Mouse (Mus musculus): ENCODE measurements around the gene Coro6. TPM values are rescaled to one million over a fixed set of nuclear protein-coding genes. Genes with fewer than 3 reads are reported as not detected.

The Coro6 gene
- polyA plus RNA-seq, 1 experiment from 2014 or later: 0.13 TPM

GRCm38 (mm10) chr11:77497851-77498250 is 35.6 kb downstream of the Coro6 start:
- Histone ChIP-seq H3K27ac (replicated peaks) (peak overlapping the region; percentile 22; the same call in 1 of the 2 replicates), H3K36me3 (peaks cover 32% of the 10 kb centered on the region), H3K27me3 (no peaks in the 10 kb centered on the region), H3K4me1 (peaks cover 56% of the 10 kb centered on the region), H3K9me3 (no peaks in the 10 kb centered on the region), H3K4me3 (no peak overlapping the region), H3K4me2 (replicated peaks) (no peak overlapping the region), H3K9ac (replicated peaks) (no peak overlapping the region)
- ATAC-seq (ENCODE audit: low FRiP score, low read depth): no peak
- WGBS: 18% methylated on average over 4 of the region's 4 CpGs

GRCm38 (mm10) chr11:77498261-77499139 is 36.3 kb downstream of the Coro6 start:
- H3K36me3 ChIP-seq: peaks cover 38% of the 10 kb centered on the region
- 67% methylated on average over 12 of the region's 12 CpGs for WGBS
- no peak overlapping the region for H3K4me2 ChIP-seq (replicated peaks)
- 0 out of 2 replicates have a peak overlapping the region, but pooled peaks have one; percentile 0 for H3K9ac ChIP-seq (replicated peaks)
- H3K4me3 ChIP-seq: no peak overlapping the region
- H3K27ac ChIP-seq (replicated peaks): peak overlapping the region; percentile 22; the same call in 1 of the 2 replicates
- H3K27me3 ChIP-seq: no peaks in the 10 kb centered on the region
- no peaks in the 10 kb centered on the region for H3K9me3 ChIP-seq
- no peak for ATAC-seq (ENCODE audit: low FRiP score, low read depth)
- peaks cover 56% of the 10 kb centered on the region for H3K4me1 ChIP-seq

GRCm38 (mm10) chr11:77499354-77499753 is 37.1 kb downstream of the Coro6 start:
- Histone ChIP-seq H3K36me3 (peaks cover 47% of the 10 kb centered on the region), H3K4me3 (no peak overlapping the region), H3K27me3 (no peaks in the 10 kb centered on the region), H3K4me2 (replicated peaks) (no peak overlapping the region), H3K4me1 (peaks cover 49% of the 10 kb centered on the region), H3K9ac (replicated peaks) (no peak overlapping the region), H3K27ac (replicated peaks) (no peak overlapping the region), H3K9me3 (no peaks in the 10 kb centered on the region)
- ATAC-seq (ENCODE audit: low FRiP score, low read depth): no peak
- WGBS: 92% methylated on average over 7 of the region's 7 CpGs

- H3K4me2 ChIP-seq (replicated peaks): no peak overlapping the region
- no peak overlapping the region for H3K9ac ChIP-seq (replicated peaks)
- H3K36me3 ChIP-seq: peaks cover 60% of the 10 kb centered on the region
- ATAC-seq (ENCODE audit: low FRiP score, low read depth): no peak
- H3K27me3 ChIP-seq: no peaks in the 10 kb centered on the region
- H3K9me3 ChIP-seq: no peaks in the 10 kb centered on the region
- peaks cover 36% of the 10 kb centered on the region for H3K4me1 ChIP-seq
- 84% methylated on average over 17 of the region's 17 CpGs for WGBS
- peak overlapping the region; percentile 40; the same call in 1 of the 2 replicates for H3K27ac ChIP-seq (replicated peaks)
- no peak overlapping the region for H3K4me3 ChIP-seq
Measured at GRCm38 (mm10) chr11:77500361-77501325, 38.4 kb downstream of the Coro6 start.

GRCm38 (mm10) chr11:77501392-77501791 is 39.2 kb downstream of the Coro6 start:
- H3K4me3 ChIP-seq: no peak overlapping the region
- no peak overlapping the region for H3K27ac ChIP-seq (replicated peaks)
- H3K36me3 ChIP-seq: peaks cover 67% of the 10 kb centered on the region
- ATAC-seq (ENCODE audit: low FRiP score, low read depth): no peak
- no peak overlapping the region for H3K4me2 ChIP-seq (replicated peaks)
- no peaks in the 10 kb centered on the region for H3K27me3 ChIP-seq
- H3K4me1 ChIP-seq: peaks cover 33% of the 10 kb centered on the region
- WGBS: 21% methylated on average over 5 of the region's 5 CpGs
- H3K9me3 ChIP-seq: no peaks in the 10 kb centered on the region
- H3K9ac ChIP-seq (replicated peaks): no peak overlapping the region

GRCm38 (mm10) chr11:77501971-77502370 is 39.8 kb downstream of the Coro6 start:
- no peak for ATAC-seq (ENCODE audit: low FRiP score, low read depth)
- Histone ChIP-seq H3K27ac (replicated peaks) (no peak overlapping the region), H3K9me3 (no peaks in the 10 kb centered on the region), H3K4me3 (no peak overlapping the region), H3K9ac (replicated peaks) (no peak overlapping the region), H3K4me1 (peaks cover 30% of the 10 kb centered on the region), H3K36me3 (peaks cover 73% of the 10 kb centered on the region), H3K4me2 (replicated peaks) (no peak overlapping the region), H3K27me3 (no peaks in the 10 kb centered on the region)
- WGBS: 93% methylated on average over 4 of the region's 4 CpGs

- Histone ChIP-seq H3K9me3 (no peaks in the 10 kb centered on the region), H3K4me1 (peaks cover 25% of the 10 kb centered on the region), H3K27ac (replicated peaks) (no peak overlapping the region), H3K4me2 (replicated peaks) (no peak overlapping the region), H3K4me3 (no peak overlapping the region), H3K9ac (replicated peaks) (0 out of 2 replicates have a peak overlapping the region, but pooled peaks have one; percentile 6), H3K36me3 (peaks cover 78% of the 10 kb centered on the region), H3K27me3 (no peaks in the 10 kb centered on the region)
- no peak for ATAC-seq (ENCODE audit: low FRiP score, low read depth)
- 88% methylated on average over 6 of the region's 6 CpGs for WGBS
Measured at GRCm38 (mm10) chr11:77502481-77502880, 40.3 kb downstream of the Coro6 start.

- H3K4me2 ChIP-seq (replicated peaks): no peak overlapping the region
- no peaks in the 10 kb centered on the region for H3K9me3 ChIP-seq
- H3K4me3 ChIP-seq: no peak overlapping the region
- 70% methylated on average over 3 of the region's 3 CpGs for WGBS
- H3K27ac ChIP-seq (replicated peaks): no peak overlapping the region
- H3K9ac ChIP-seq (replicated peaks): no peak overlapping the region
- H3K27me3 ChIP-seq: no peaks in the 10 kb centered on the region; the same call in 1 of the 2 replicates
- no peak for ATAC-seq (ENCODE audit: low FRiP score, low read depth)
- peaks cover 21% of the 10 kb centered on the region for H3K4me1 ChIP-seq
- peaks cover 81% of the 10 kb centered on the region for H3K36me3 ChIP-seq
Measured at GRCm38 (mm10) chr11:77503511-77503910, 41.3 kb downstream of the Coro6 start.

- 96% methylated on average over 19 of the region's 19 CpGs for WGBS
Measured at GRCm38 (mm10) chr11:77504377-77504776, 42.2 kb downstream of the Coro6 start.

GRCm38 (mm10) chr11:77505291-77505980 is 43.2 kb downstream of the Coro6 start:
- Histone ChIP-seq H3K9me3 (no peaks in the 10 kb centered on the region), H3K4me1 (peaks cover 16% of the 10 kb centered on the region), H3K9ac (replicated peaks) (no peak overlapping the region), H3K27ac (replicated peaks) (no peak overlapping the region), H3K4me3 (no peak overlapping the region), H3K36me3 (peaks cover 64% of the 10 kb centered on the region), H3K4me2 (replicated peaks) (no peak overlapping the region), H3K27me3 (no peaks in the 10 kb centered on the region; the same call in 1 of the 2 replicates)
- 92% methylated on average over 22 of the region's 22 CpGs for WGBS
- ATAC-seq (ENCODE audit: low FRiP score, low read depth): no peak

More at GRCm38 (mm10) chr11:77504377-77504776, 42.2 kb downstream of the Coro6 start:
- Histone ChIP-seq H3K27me3 (no peaks in the 10 kb centered on the region; the same call in 1 of the 2 replicates), H3K4me2 (replicated peaks) (no peak overlapping the region), H3K9ac (replicated peaks) (no peak overlapping the region), H3K4me1 (peaks cover 21% of the 10 kb centered on the region), H3K36me3 (peaks cover 75% of the 10 kb centered on the region), H3K4me3 (no peak overlapping the region), H3K9me3 (no peaks in the 10 kb centered on the region), H3K27ac (replicated peaks) (no peak overlapping the region)
- ATAC-seq (ENCODE audit: low FRiP score, low read depth): no peak

- Histone ChIP-seq H3K4me2 (replicated peaks) (no peak overlapping the region), H3K4me3 (no peak overlapping the region), H3K4me1 (peaks cover 7% of the 10 kb centered on the region), H3K9me3 (no peaks in the 10 kb centered on the region), H3K27ac (replicated peaks) (no peak overlapping the region), H3K36me3 (peaks cover 60% of the 10 kb centered on the region), H3K27me3 (no peaks in the 10 kb centered on the region; the same call in 1 of the 2 replicates), H3K9ac (replicated peaks) (no peak overlapping the region)
- ATAC-seq (ENCODE audit: low FRiP score, low read depth): no peak
- 87% methylated on average over 14 of the region's 14 CpGs for WGBS
Measured at GRCm38 (mm10) chr11:77506273-77506672, 44.1 kb downstream of the Coro6 start.

Measured in midbrain, embryonic 12.5 days (tissue).